Mouse (Mus musculus): ENCODE data around the gene Nr2c1. TPM values are rescaled to one million over a fixed set of nuclear protein-coding genes. Genes with fewer than 3 reads are reported as not detected.

Nr2c1 gene
- polyA plus RNA-seq (2017; shearing (Covaris generic)): 5.1 TPM

GRCm38 (mm10) chr10:94147756-94148531, at the start of gene Nr2c1:
Nr2c1 (plus strand) TSS chr10:94148023.

GRCm38 (mm10) chr10:94198482-94199405, 50.9 kb downstream of the Nr2c1 start, which contains the start of gene Ndufa12:
Ndufa12 (plus strand) TSS chr10:94198720.

Other genes starting within 250 kb of the Nr2c1 start
- 9.1 TPM for gene Vezt, start 112.2 kb upstream of the Nr2c1 start, polyA plus RNA-seq (2017; shearing (Covaris generic))
- 3.2 TPM for gene Fgd6, start 112.0 kb upstream of the Nr2c1 start, polyA plus RNA-seq (2017; shearing (Covaris generic))
- 83.5 TPM for gene Ndufa12, start 50.7 kb downstream of the Nr2c1 start, polyA plus RNA-seq (2017; shearing (Covaris generic))
- not detected for gene Gm4792, start 150.7 kb downstream of the Nr2c1 start, polyA plus RNA-seq (2017; shearing (Covaris generic))
- gene Tmcc3, start 163.9 kb downstream of the Nr2c1 start, polyA plus RNA-seq (2017; shearing (Covaris generic)): 1.7 TPM